Mouse (Mus musculus): ENCODE data around the gene Rhod.

Gene Rhod

GRCm38 (mm10) chr19:4449230-4449629 is 10.0 kb upstream of the Rhod start:
- no peak for DNase-seq

- DNase-seq: no peak
Observed at GRCm38 (mm10) chr19:4447445-4447844, 8.2 kb upstream of the Rhod start.

- DNase-seq: no peak
Observed at GRCm38 (mm10) chr19:4446661-4447420, 7.6 kb upstream of the Rhod start.

- DNase-seq: peak; percentile 88
Observed at GRCm38 (mm10) chr19:4442408-4442807, 3.2 kb upstream of the Rhod start.

- peak; percentile 91 for DNase-seq
Observed at GRCm38 (mm10) chr19:4441621-4442161, 2.5 kb upstream of the Rhod start.

GRCm38 (mm10) chr19:4441090-4441591 is 1.9 kb upstream of the Rhod start:
- DNase-seq: peak; percentile 78

GRCm38 (mm10) chr19:4440222-4440621 is 990 bp upstream of the Rhod start:
- peak; percentile 83 for DNase-seq

GRCm38 (mm10) chr19:4438791-4439160 is 456 bp downstream of the Rhod start:
- peak; percentile 33 for DNase-seq

GRCm38 (mm10) chr19:4437886-4438285 is 1.3 kb downstream of the Rhod start:
- DNase-seq: no peak

- DNase-seq: no peak
Observed at GRCm38 (mm10) chr19:4436254-4436653, 3.0 kb downstream of the Rhod start.

- no peak for DNase-seq
Observed at GRCm38 (mm10) chr19:4434999-4435398, 4.2 kb downstream of the Rhod start.

GRCm38 (mm10) chr19:4433756-4434155 is 5.5 kb downstream of the Rhod start:
- DNase-seq: no peak

GRCm38 (mm10) chr19:4430091-4430620 is 9.1 kb downstream of the Rhod start:
- no peak for DNase-seq

GRCm38 (mm10) chr19:4425610-4426366 is 13.4 kb downstream of the Rhod start:
- DNase-seq: peak; percentile 74

GRCm38 (mm10) chr19:4423021-4423420 is 16.2 kb downstream of the Rhod start:
- no peak for DNase-seq

- DNase-seq: no peak
Observed at GRCm38 (mm10) chr19:4422581-4422980, 16.7 kb downstream of the Rhod start.

- no peak for DNase-seq
Observed at GRCm38 (mm10) chr19:4420153-4420910, 18.9 kb downstream of the Rhod start.

GRCm38 (mm10) chr19:4419711-4420110 is 19.5 kb downstream of the Rhod start:
- DNase-seq: no peak

- DNase-seq: no peak
Observed at GRCm38 (mm10) chr19:4417713-4418112, 21.5 kb downstream of the Rhod start.

GRCm38 (mm10) chr19:4417183-4417582 is 22.0 kb downstream of the Rhod start:
- peak; percentile 89 for DNase-seq

GRCm38 (mm10) chr19:4414631-4415030 is 24.6 kb downstream of the Rhod start:
- no peak for DNase-seq

GRCm38 (mm10) chr19:4409062-4409461 is 30.2 kb downstream of the Rhod start:
- DNase-seq: no peak

GRCm38 (mm10) chr19:4404840-4405239 is 34.4 kb downstream of the Rhod start:
- DNase-seq: no peak
